Mouse (Mus musculus) thymus, adult 2 months (tissue): ENCODE data around the gene Rnf187.

Experiments
- CTCF ChIP-seq: fragments of 200-500 bp; IDR thresholded peaks from 2 replicates; pipeline ENCODE4 v1.5.1; 2012; ENCODE audit warnings: mild to moderate bottlenecking, control low read depth, low read length, moderate library complexity, borderline replicate concordance; ENCODE audit not compliant: control insufficient read depth, poor library complexity, insufficient read depth; ENCODE audit errors: extremely low read depth
- POLR2A ChIP-seq: fragments of 200-500 bp; IDR thresholded peaks from 2 replicates; pipeline ENCODE4 v1.6.1; 2012; ENCODE audit warnings: mild to moderate bottlenecking, low read length, control low read depth, moderate library complexity; ENCODE audit not compliant: control insufficient read depth, poor library complexity, insufficient read depth; ENCODE audit errors: extremely low read depth

GRCm38 (mm10) chr11:58938322-58939087 is at the start of gene Rnf187:
- TF ChIP-seq CTCF (0 out of 2 replicates have a peak, but pooled peaks have one; percentile 39), POLR2A (peak; percentile 84)
